Mouse (Mus musculus): ENCODE data around the gene Cnot10. TPM values are rescaled to one million over a fixed set of nuclear protein-coding genes. Genes with fewer than 3 reads are reported as not detected.
A peak's percentile ranks its signal among the peaks of the same experiment; 100 is the strongest.

The Cnot10 gene
- polyA plus RNA-seq, 1 experiment = 21.9 TPM

DNA sequence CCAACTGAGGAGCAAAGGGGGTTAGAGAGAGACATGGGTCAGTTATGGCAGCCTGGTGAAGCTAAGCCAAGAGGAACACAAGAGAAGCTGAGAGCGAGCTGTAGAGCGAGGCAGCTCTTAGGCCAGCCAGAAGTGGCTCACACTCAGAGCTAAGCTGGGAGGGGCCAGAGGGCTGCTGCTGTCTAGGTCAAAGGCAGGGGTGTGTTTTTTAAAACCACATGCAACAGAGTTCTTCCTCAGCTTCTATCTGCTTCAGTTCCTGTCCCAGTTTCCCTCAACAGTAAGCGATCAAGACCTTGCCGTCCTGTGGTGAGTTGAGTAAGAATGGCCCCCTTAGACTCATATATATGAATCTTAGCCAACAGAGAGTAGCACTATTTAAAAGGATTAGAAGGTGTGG lies 27.0 kb downstream of the Cnot10 start:
- no peak overlapping the region for H3K4me3 ChIP-seq (ENCODE audit: insufficient read depth, low read depth, low read length)
- no peaks in the 10 kb centered on the region for H3K27me3 ChIP-seq (replicated peaks; ENCODE audit: control insufficient read depth, insufficient read depth, low read length)
- no peak for TF ChIP-seq POLR2A (IDR thresholded peaks at IDR 0.05; ENCODE audit: low read depth, low read length)
- no peak for TF ChIP-seq CTCF (conservative IDR thresholded peaks at IDR 0.05; ENCODE audit: insufficient read depth, insufficient read length, low read depth, low read length)
- 94% methylated on average over 4 of the region's 4 CpGs for WGBS
- no peak for DNase-seq
- no peak overlapping the region for H3K27ac ChIP-seq (ENCODE audit: insufficient read depth, low read depth, low read length)
- H3K4me1 ChIP-seq (ENCODE audit: control insufficient read depth, insufficient read depth, low read length) = no peaks in the 10 kb centered on the region
- peaks cover 6% of the 10 kb centered on the region; the same call in 1 of the 2 replicates for H3K36me3 ChIP-seq (ENCODE audit: control insufficient read depth, insufficient read depth, low read length)

DNA sequence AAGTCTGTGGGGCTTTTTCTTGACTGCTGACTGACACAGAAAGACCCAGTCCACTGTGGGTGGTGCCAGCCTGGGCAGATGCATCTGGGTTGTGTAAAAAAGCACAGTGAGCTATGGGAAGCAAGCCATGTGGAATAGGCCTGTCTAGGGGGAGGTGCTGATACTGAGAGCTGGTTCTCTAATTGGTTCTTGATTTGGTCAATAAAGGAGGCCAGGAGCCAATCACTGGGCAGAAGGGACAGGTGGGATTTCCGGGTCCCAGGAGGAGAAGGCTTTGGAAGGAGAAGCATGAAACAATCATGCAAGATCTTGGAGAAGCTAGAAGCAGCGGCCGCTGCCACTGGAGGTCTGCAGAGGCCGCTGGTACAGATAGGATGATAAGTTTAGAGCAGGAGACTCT lies 27.4 kb downstream of the Cnot10 start:
- Histone ChIP-seq H3K27ac (ENCODE audit: insufficient read depth, low read depth, low read length) (no peak overlapping the region), H3K36me3 (ENCODE audit: control insufficient read depth, insufficient read depth, low read length) (peaks cover 6% of the 10 kb centered on the region; the same call in 1 of the 2 replicates), H3K27me3 (replicated peaks; ENCODE audit: control insufficient read depth, insufficient read depth, low read length) (no peaks in the 10 kb centered on the region), H3K4me3 (ENCODE audit: insufficient read depth, low read depth, low read length) (no peak overlapping the region), H3K4me1 (ENCODE audit: control insufficient read depth, insufficient read depth, low read length) (no peaks in the 10 kb centered on the region)
- no peak for TF ChIP-seq CTCF (conservative IDR thresholded peaks at IDR 0.05; ENCODE audit: insufficient read depth, insufficient read length, low read depth, low read length)
- TF ChIP-seq POLR2A (IDR thresholded peaks at IDR 0.05; ENCODE audit: low read depth, low read length) = no peak
- DNase-seq = no peak
- WGBS = 85% methylated on average over 4 of the region's 4 CpGs

- no peaks in the 10 kb centered on the region for H3K27me3 ChIP-seq (replicated peaks; ENCODE audit: control insufficient read depth, insufficient read depth, low read length)
- H3K4me3 ChIP-seq (ENCODE audit: insufficient read depth, low read depth, low read length) = no peak overlapping the region
- no peak overlapping the region for H3K27ac ChIP-seq (ENCODE audit: insufficient read depth, low read depth, low read length)
- WGBS = 96% methylated on average over 3 of the region's 3 CpGs
- TF ChIP-seq POLR2A (IDR thresholded peaks at IDR 0.05; ENCODE audit: low read depth, low read length) = no peak
- no peak for TF ChIP-seq CTCF (conservative IDR thresholded peaks at IDR 0.05; ENCODE audit: insufficient read depth, insufficient read length, low read depth, low read length)
- no peak for DNase-seq
- H3K4me1 ChIP-seq (ENCODE audit: control insufficient read depth, insufficient read depth, low read length) = no peaks in the 10 kb centered on the region
- peaks cover 5% of the 10 kb centered on the region; the same call in 1 of the 2 replicates for H3K36me3 ChIP-seq (ENCODE audit: control insufficient read depth, insufficient read depth, low read length)
Observed at GRCm38 (mm10) chr9:114610266-114610665, 29.7 kb downstream of the Cnot10 start.

DNA sequence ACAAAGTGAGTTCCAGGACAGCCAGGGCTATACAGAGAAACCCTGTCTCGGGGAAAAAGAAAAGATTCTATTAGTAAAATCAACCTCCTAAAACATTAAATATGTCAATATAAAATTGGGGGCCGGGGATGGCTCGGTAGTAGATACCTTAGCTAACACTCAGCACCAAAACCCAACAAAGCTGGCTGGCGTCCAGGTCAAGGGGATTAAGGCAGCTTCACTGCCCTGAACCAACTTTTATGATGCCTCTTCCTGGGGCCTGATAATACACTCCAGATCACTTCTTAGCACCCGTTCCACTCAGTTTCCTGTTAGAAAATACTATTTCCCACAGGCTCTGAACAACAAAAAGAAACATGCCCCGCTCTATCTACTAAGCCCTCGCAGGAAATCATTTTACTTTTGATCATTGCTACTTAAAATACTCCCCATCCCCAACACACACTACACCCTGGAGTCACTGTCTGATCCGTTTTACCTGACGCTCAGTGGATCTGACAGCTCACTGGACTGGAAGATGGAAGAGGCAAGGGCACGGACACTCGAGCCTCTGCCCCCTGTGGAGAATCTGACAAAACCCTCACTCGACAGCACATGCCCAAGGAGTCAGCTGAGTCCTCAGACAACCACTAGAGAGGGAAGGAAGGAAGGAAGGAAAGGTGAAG lies 36.0 kb downstream of the Cnot10 start:
- TF ChIP-seq POLR2A (IDR thresholded peaks at IDR 0.05; ENCODE audit: low read depth, low read length) (no peak), CTCF (conservative IDR thresholded peaks at IDR 0.05; ENCODE audit: insufficient read depth, insufficient read length, low read depth, low read length) (no peak)
- no peaks in the 10 kb centered on the region; the same call in 1 of the 2 replicates for H3K36me3 ChIP-seq (ENCODE audit: control insufficient read depth, insufficient read depth, low read length)
- no peaks in the 10 kb centered on the region for H3K27me3 ChIP-seq (replicated peaks; ENCODE audit: control insufficient read depth, insufficient read depth, low read length)
- H3K27ac ChIP-seq (ENCODE audit: insufficient read depth, low read depth, low read length) = no peak overlapping the region
- no peak for DNase-seq
- H3K4me3 ChIP-seq (ENCODE audit: insufficient read depth, low read depth, low read length) = no peak overlapping the region
- 73% methylated on average over 12 of the region's 12 CpGs for WGBS
- H3K4me1 ChIP-seq (ENCODE audit: control insufficient read depth, insufficient read depth, low read length) = no peaks in the 10 kb centered on the region

GRCm38 (mm10) chr9:114601096-114601495 lies 38.9 kb downstream of the Cnot10 start:
- no peak overlapping the region for H3K27ac ChIP-seq (ENCODE audit: insufficient read depth, low read depth, low read length)
- H3K4me1 ChIP-seq (ENCODE audit: control insufficient read depth, insufficient read depth, low read length) = no peaks in the 10 kb centered on the region
- TF ChIP-seq POLR2A (IDR thresholded peaks at IDR 0.05; ENCODE audit: low read depth, low read length) (no peak), CTCF (conservative IDR thresholded peaks at IDR 0.05; ENCODE audit: insufficient read depth, insufficient read length, low read depth, low read length) (no peak)
- no peaks in the 10 kb centered on the region for H3K27me3 ChIP-seq (replicated peaks; ENCODE audit: control insufficient read depth, insufficient read depth, low read length)
- no peak overlapping the region for H3K4me3 ChIP-seq (ENCODE audit: insufficient read depth, low read depth, low read length)
- H3K36me3 ChIP-seq (ENCODE audit: control insufficient read depth, insufficient read depth, low read length) = no peaks in the 10 kb centered on the region
- DNase-seq = no peak
- 97% methylated on average over 1 of the region's 1 CpGs for WGBS

DNA sequence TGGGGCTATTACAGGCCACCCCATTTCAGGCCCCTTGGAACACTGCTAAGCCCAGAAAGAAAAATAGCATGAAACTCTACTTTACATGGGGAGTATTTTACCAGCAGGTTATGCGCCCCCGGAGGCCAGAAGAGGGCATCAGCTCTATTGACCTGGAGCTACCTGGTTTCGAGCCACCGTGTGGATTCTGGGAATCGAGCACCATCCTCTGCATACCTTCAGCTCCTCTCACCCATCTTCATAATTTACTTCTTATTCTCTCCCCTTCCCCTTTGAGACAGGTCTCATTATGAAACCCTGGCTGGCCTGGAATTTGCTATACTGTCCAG lies 55.0 kb downstream of the Cnot10 start:
- TF ChIP-seq CTCF (conservative IDR thresholded peaks at IDR 0.05; ENCODE audit: insufficient read depth, insufficient read length, low read depth, low read length) (peak; percentile 29; the same call in 1 of the 2 replicates), POLR2A (IDR thresholded peaks at IDR 0.05; ENCODE audit: low read depth, low read length) (no peak)
- Histone ChIP-seq H3K4me3 (ENCODE audit: insufficient read depth, low read depth, low read length) (no peak overlapping the region), H3K27me3 (replicated peaks; ENCODE audit: control insufficient read depth, insufficient read depth, low read length) (no peaks in the 10 kb centered on the region), H3K27ac (ENCODE audit: insufficient read depth, low read depth, low read length) (no peak overlapping the region), H3K36me3 (ENCODE audit: control insufficient read depth, insufficient read depth, low read length) (no peaks in the 10 kb centered on the region; the same call in 1 of the 2 replicates), H3K4me1 (ENCODE audit: control insufficient read depth, insufficient read depth, low read length) (no peaks in the 10 kb centered on the region)
- 56% methylated on average over 5 of the region's 5 CpGs for WGBS
- no peak for DNase-seq

- peak overlapping the region; percentile 68; the same call in 1 of the 2 replicates for H3K4me3 ChIP-seq (ENCODE audit: insufficient read depth, low read depth, low read length)
- whole genome bisulfite sequencing = 17% methylated on average over 31 of the region's 31 CpGs
- TF ChIP-seq CTCF (conservative IDR thresholded peaks at IDR 0.05; ENCODE audit: insufficient read depth, insufficient read length, low read depth, low read length) (no peak), POLR2A (IDR thresholded peaks at IDR 0.05; ENCODE audit: low read depth, low read length) (no peak)
- DNase-seq = peak; percentile 43
- H3K36me3 ChIP-seq (ENCODE audit: control insufficient read depth, insufficient read depth, low read length) = no peaks in the 10 kb centered on the region; the same call in 1 of the 2 replicates
- no peak overlapping the region for H3K27ac ChIP-seq (ENCODE audit: insufficient read depth, low read depth, low read length)
- no peaks in the 10 kb centered on the region for H3K27me3 ChIP-seq (replicated peaks; ENCODE audit: control insufficient read depth, insufficient read depth, low read length)
- no peaks in the 10 kb centered on the region for H3K4me1 ChIP-seq (ENCODE audit: control insufficient read depth, insufficient read depth, low read length)
Observed at GRCm38 (mm10) chr9:114584183-114585016, 55.6 kb downstream of the Cnot10 start.

All from kidney, adult 2 months (tissue).